Mouse (Mus musculus): ENCODE results near the gene Ly6g6c. TPM values are rescaled to one million over a fixed set of nuclear protein-coding genes. Genes with fewer than 3 reads are reported as not detected.

The Ly6g6c gene
- polyA plus RNA-seq, 1 experiment from 2014 or later: 181 TPM

DNA sequence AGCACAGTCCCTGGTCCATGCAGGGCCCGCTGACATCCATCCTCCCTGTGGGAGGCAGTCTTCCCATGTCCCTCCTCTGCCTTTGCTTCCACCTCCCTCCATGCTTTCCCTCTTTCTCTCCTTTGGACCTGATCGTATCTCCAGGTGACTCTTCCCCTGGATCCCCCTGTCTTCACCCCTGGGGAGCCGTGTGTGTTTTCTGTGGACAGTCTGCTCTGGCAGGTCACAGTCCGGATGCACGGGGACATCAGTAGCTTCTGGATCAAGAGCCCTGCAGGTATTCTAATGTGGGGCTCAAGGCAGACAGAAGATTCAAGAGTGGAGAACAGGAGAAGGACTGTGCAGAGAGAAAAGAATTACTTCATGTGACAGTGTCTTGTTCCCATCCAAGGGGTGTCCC lies 42.0 kb upstream of the Ly6g6c start:
- H3K4me3 ChIP-seq: no peak overlapping the region
- H3K4me1 ChIP-seq: peaks cover 32% of the 10 kb centered on the region
- H3K9me3 ChIP-seq: no peaks in the 10 kb centered on the region
- no peak overlapping the region for H3K4me2 ChIP-seq
- no peak overlapping the region for H3K9ac ChIP-seq
- H3K27ac ChIP-seq: no peak overlapping the region
- ATAC-seq (ENCODE audit: insufficient number of reproducible peaks, low FRiP score, low TSS enrichment, low read depth): no peak
- WGBS: 89% methylated on average over 5 of the region's 5 CpGs
- H3K27me3 ChIP-seq: no peaks in the 10 kb centered on the region
- no peaks in the 10 kb centered on the region for H3K36me3 ChIP-seq

DNA sequence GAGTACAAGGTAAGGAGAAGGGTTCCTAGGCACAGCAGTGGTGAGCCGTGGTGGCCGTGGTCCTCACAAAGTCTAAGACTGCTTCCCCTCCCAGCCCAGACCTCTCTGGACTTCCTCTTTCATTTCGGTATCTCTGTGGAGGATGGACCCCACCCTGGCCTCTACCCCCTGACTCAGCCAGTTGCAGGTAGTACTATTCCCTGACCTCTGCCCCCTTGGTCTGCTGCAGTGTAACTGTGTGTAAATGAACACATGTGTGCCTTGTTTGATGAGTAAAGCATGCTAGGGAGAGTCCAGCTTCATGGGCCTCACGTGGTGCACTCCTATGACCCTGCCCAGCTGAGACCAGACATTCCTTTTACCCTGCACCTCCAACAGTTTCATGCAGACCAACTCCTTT lies 41.4 kb upstream of the Ly6g6c start:
- Histone ChIP-seq H3K4me2 (no peak overlapping the region), H3K4me3 (no peak overlapping the region), H3K27ac (no peak overlapping the region), H3K27me3 (no peaks in the 10 kb centered on the region), H3K4me1 (peaks cover 35% of the 10 kb centered on the region), H3K9ac (no peak overlapping the region), H3K36me3 (no peaks in the 10 kb centered on the region), H3K9me3 (no peaks in the 10 kb centered on the region)
- 66% methylated on average over 4 of the region's 4 CpGs for WGBS
- no peak for ATAC-seq (ENCODE audit: insufficient number of reproducible peaks, low FRiP score, low TSS enrichment, low read depth)

DNA sequence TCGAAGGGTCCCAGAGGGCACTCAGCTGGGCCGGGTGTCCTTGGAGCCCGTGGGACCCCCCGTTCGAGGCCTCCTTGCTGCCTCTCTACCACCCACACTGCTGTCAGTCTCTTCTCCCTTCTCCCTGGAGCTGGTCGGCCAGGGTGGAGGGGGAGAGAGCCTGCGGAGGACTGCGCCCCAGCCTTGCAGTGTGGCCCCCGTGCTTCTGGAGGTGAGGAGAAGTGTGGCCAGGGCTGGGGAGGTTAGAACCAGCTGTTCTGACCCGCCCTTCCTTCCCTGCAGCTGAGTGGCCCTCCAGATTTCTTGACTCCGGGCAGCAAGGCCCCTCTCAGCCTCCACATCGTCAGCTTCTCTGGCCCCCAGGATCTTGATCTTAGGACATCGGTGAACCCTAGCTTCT lies 40.9 kb upstream of the Ly6g6c start:
- Histone ChIP-seq H3K9ac (no peak overlapping the region), H3K4me1 (peaks cover 35% of the 10 kb centered on the region), H3K9me3 (no peaks in the 10 kb centered on the region), H3K27me3 (no peaks in the 10 kb centered on the region), H3K27ac (no peak overlapping the region), H3K36me3 (no peaks in the 10 kb centered on the region), H3K4me2 (no peak overlapping the region), H3K4me3 (no peak overlapping the region)
- ATAC-seq (ENCODE audit: insufficient number of reproducible peaks, low FRiP score, low TSS enrichment, low read depth): no peak
- WGBS: 72% methylated on average over 12 of the region's 13 CpGs

DNA sequence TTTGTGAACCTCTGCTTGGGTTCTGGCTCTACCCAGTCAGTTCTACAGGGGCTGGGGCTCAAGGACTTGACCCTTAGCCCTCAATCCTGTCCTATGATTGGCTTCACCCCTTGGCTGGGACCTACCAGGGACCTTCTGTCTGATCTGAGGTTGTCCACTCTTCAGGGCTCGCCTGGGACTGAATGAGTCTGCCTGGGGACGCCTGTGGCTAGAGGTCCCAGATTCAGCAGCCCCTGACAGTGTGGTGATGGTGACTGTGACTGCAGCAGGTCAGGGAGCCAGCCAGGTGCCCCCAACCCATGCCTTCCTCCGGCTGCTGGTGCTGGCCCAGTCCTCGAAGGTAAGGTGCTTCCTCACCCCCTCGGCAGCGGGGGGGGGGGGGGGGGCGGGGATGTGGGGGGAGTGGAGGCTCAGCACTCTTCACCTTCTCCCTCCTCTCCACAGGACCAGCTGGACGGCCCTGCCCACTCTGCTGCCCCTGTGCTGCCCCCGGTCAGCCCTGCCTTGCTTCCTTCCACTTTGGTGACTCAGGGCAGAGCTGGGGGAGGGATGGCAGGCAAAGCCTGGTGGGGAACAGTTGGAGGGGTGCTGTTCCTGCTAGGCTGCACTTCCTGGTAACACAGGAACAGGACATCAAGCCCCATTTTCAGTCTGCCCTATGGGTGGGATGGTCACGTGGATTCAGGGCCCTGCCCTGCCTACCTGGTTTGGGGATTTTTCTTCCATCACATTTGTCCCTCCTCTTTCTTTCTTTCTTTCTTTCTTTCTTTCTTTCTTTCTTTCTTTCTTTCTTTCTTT lies 40.3 kb upstream of the Ly6g6c start:
- Histone ChIP-seq H3K27ac (no peak overlapping the region), H3K9ac (no peak overlapping the region), H3K4me2 (no peak overlapping the region), H3K27me3 (no peaks in the 10 kb centered on the region), H3K9me3 (no peaks in the 10 kb centered on the region), H3K36me3 (no peaks in the 10 kb centered on the region), H3K4me1 (peaks cover 37% of the 10 kb centered on the region), H3K4me3 (no peak overlapping the region)
- ATAC-seq (ENCODE audit: insufficient number of reproducible peaks, low FRiP score, low TSS enrichment, low read depth): no peak
- 64% methylated on average over 8 of the region's 10 CpGs for WGBS

DNA sequence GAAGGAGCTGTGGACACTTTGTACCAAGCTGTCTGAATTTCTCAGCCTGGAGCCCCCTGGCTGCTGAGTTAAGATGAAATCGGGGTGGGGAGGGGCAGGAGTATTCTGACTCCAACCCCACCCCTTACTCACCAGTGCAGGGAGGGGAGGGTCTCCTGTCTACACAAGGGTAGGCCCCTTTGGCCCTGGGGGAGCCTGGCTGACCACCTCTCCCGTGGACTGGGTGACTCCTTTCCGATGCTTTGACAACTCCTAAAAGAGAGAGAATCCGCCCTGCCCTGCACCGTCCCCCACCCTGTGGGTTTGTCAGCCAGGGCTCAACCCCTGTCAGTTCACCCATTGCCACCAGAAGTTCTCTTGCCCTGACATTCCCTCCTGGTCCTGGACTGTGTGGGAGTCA lies 39.0 kb upstream of the Ly6g6c start:
- Histone ChIP-seq H3K4me2 (peak overlapping the region; percentile 7; the same call in 1 of the 2 replicates), H3K4me1 (peaks cover 37% of the 10 kb centered on the region)
- WGBS: 74% methylated on average over 5 of the region's 5 CpGs

DNA sequence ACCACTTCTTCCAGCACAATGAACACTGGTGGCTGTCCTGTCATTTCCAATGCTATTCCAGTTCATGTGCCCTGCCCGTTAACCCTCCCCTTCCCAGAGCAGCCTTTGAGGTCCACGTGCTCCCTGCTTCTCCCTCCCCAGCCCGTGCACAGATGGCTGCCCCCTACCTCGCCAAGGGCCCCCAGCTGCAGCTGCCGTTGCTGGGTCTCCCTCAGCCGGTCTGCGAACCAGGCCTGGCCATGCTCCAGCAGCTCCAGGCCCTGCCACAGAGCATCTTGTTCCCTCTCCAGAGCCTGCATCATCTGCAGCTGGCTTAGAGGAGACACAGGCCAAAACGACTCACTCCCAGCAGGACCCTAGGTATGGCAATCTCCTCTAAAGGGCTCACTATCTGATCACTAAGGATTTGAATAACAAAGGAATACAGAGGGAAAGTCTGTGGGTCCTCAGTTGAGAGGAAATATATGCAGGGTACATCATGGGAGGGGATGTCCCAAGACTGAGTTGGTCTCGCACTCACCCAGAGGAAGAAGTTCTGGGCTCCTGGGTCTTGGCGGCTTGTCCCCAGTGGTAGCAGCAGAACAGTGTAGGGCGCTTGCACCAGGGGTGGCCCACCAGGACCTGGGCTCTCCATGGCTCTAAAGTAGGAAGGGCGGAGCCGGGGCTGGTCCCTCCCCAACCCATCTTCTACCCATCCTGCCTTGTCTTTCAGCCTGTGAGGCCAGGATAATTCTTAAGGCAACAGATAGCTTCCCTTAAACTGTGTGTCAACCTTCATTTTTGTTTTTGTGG lies 37.7 kb upstream of the Ly6g6c start, which contains the start of gene Sapcd1:
Gene Sapcd1 (minus strand): TSS at position 740 of the 792 bp plus-strand sequence.
- Histone ChIP-seq H3K4me2 (peak within 1 kb of the TSS; percentile 31; the same call in 1 of the 2 replicates), H3K9ac (no peak within 1 kb of the TSS; the same call in 1 of the 2 replicates), H3K4me3 (peak within 1 kb of the TSS; percentile 14), H3K27me3 (no peaks in the 10 kb centered on the region), H3K27ac (peak within 1 kb of the TSS; percentile 69), H3K4me1 (peaks cover 33% of the 10 kb centered on the region), H3K9me3 (no peaks in the 10 kb centered on the region), H3K36me3 (no peaks in the 10 kb centered on the region)
- peak; percentile 67; the same call in 1 of the 2 replicates for ATAC-seq (ENCODE audit: insufficient number of reproducible peaks, low FRiP score, low TSS enrichment, low read depth)
- 31% methylated on average over 13 of the region's 13 CpGs for WGBS

More for the DNA sequence above, 39.0 kb upstream of the Ly6g6c start:
- H3K4me3 ChIP-seq: no peak overlapping the region
- H3K9ac ChIP-seq: no peak overlapping the region
- H3K9me3 ChIP-seq: no peaks in the 10 kb centered on the region
- peak overlapping the region; percentile 57; the same call in 1 of the 2 replicates for H3K27ac ChIP-seq
- H3K36me3 ChIP-seq: no peaks in the 10 kb centered on the region
- no peaks in the 10 kb centered on the region for H3K27me3 ChIP-seq
- ATAC-seq (ENCODE audit: insufficient number of reproducible peaks, low FRiP score, low TSS enrichment, low read depth): no peak

DNA sequence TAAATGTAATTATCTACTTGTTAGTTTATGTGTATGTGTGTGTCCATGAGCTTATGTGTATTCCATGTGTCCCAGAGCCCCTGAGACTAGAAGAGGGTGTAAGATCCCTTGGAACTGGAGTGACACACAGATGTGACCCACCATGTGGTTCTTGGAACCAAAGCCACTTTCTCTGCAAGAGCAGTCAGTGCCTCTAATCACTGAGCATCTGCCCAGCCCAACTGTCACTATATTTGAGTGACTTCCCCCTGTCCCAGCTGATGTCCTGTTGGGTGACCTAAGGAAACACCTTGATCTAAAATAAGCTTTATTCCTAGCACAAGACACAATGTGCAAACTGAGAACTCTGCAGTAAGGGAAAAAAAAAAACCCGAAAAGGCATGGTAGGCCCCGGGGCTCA lies 36.9 kb upstream of the Ly6g6c start:
- H3K27me3 ChIP-seq: no peaks in the 10 kb centered on the region
- H3K4me2 ChIP-seq: no peak overlapping the region
- no peaks in the 10 kb centered on the region for H3K36me3 ChIP-seq
- ATAC-seq (ENCODE audit: insufficient number of reproducible peaks, low FRiP score, low TSS enrichment, low read depth): no peak
- WGBS: 84% methylated on average over 2 of the region's 2 CpGs
- no peak overlapping the region for H3K9ac ChIP-seq
- H3K27ac ChIP-seq: no peak overlapping the region
- peaks cover 33% of the 10 kb centered on the region for H3K4me1 ChIP-seq
- no peak overlapping the region for H3K4me3 ChIP-seq
- H3K9me3 ChIP-seq: no peaks in the 10 kb centered on the region

DNA sequence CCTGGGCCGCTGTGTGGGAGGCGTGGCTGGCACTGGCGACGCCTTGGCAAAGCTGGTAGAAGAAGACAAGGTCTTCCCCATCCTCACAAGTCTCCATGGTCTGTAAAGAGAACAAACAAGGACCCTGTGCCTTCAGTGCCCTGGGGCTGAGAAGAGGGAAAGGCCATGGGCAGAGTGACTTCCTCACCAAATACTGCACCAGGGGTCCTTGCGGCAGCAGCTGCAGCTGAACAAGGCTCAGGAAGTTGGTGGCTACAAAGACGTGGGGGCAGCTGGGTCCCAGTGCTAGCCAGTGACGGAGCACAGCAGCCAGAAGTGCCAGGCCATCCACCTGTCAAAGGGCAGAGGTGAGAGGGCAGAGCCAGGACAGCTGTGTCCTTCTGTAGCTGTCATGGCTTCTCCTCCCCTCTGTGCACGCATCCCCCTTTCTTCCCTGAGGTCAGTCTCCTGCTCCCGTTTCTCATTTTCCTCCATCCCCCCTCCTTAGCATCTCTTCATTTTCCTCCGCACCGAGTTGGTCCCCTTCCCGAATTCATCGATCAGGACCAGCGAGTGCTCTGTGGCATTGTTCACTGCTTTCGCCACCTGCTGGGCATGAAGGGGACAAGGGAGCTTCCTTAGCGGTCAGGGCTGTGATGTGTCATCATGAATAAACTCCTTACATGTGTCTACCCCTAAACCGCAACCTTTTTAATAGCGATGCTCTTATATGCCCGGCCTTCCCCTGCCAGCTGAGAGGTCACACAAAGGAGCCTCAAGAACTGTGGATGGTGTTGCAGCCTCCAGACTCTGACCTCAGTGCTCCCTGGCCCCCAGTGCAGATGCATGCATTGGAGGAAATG lies 35.3 kb upstream of the Ly6g6c start:
- Histone ChIP-seq H3K36me3 (no peaks in the 10 kb centered on the region), H3K4me2 (no peak overlapping the region), H3K27ac (no peak overlapping the region), H3K9me3 (no peaks in the 10 kb centered on the region), H3K27me3 (no peaks in the 10 kb centered on the region), H3K9ac (no peak overlapping the region), H3K4me3 (no peak overlapping the region), H3K4me1 (peaks cover 30% of the 10 kb centered on the region)
- ATAC-seq (ENCODE audit: insufficient number of reproducible peaks, low FRiP score, low TSS enrichment, low read depth): no peak
- 38% methylated on average over 19 of the region's 19 CpGs for WGBS

DNA sequence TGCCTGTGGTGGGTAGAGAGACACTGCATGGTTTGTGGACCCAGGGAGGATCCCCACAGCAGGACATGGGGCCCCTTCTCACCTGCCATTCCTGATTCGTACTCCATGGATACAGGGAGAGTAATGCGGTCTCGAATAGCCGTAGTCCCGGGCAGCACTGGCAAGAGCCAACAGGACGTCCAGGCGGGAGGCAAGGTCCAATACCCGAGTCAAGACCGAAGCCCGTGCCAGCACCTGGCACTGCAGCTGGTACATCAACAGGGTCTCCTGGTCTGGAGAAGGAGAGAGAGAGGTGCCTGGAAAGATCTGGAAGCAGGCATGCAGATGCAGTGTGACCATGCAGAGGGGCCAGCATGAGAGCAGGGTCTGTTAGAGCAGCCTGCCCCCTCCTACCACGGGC lies 33.9 kb upstream of the Ly6g6c start:
- Histone ChIP-seq H3K27ac (no peak overlapping the region), H3K9ac (no peak overlapping the region), H3K4me3 (no peak overlapping the region), H3K4me2 (no peak overlapping the region), H3K4me1 (peaks cover 19% of the 10 kb centered on the region), H3K36me3 (no peaks in the 10 kb centered on the region), H3K9me3 (no peaks in the 10 kb centered on the region), H3K27me3 (no peaks in the 10 kb centered on the region)
- ATAC-seq (ENCODE audit: insufficient number of reproducible peaks, low FRiP score, low TSS enrichment, low read depth): no peak
- 89% methylated on average over 11 of the region's 11 CpGs for WGBS

DNA sequence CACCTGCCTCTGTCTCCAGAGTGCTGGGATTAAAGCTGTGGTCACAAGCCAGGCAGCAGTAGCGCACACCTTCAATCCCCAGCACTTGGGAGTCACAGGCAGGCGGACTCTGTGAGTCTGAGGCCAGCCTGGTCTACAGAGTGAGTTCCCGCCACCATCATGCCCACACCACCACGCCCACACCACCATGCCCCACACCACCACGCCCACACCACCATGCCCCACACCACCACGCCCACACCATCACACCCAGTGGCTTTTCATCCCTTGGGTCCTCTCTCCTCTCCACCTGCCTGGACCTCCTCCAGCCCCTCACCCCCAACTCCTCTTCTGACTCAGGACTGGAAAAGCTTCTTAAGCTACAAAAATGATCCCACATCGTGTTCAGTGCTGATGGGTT lies 33.3 kb upstream of the Ly6g6c start:
- Histone ChIP-seq H3K4me1 (peaks cover 14% of the 10 kb centered on the region), H3K27me3 (no peaks in the 10 kb centered on the region), H3K9me3 (no peaks in the 10 kb centered on the region), H3K27ac (no peak overlapping the region), H3K9ac (no peak overlapping the region), H3K4me2 (no peak overlapping the region), H3K36me3 (no peaks in the 10 kb centered on the region), H3K4me3 (no peak overlapping the region)
- WGBS: 81% methylated on average over 7 of the region's 7 CpGs
- no peak for ATAC-seq (ENCODE audit: insufficient number of reproducible peaks, low FRiP score, low TSS enrichment, low read depth)

DNA sequence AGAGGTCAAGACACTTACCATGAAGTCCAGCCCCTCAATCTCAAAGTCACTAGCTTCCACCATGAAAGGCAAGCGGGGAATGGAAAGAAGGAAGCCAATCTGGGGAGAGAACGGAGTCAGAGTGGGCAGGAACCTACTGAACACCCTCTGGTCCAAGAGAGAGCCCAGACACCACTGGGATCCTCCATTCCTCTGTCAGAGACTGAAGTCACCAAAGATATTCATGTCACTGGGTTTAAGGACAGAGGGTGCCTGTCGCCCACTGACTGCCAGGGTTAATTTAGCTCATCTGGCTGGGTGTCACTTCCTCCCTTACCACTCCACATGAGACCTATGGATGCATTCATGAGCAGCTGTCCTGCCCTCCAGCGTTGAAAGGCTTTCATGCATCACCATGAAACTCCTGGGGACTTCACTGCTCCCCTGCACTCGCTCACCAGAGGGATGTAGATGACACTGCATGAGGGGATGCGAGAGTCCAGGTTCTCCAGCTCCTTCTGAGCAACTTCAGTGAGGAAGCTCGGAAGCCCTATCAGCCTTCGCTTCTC lies 32.8 kb upstream of the Ly6g6c start:
- WGBS: 65% methylated on average over 8 of the region's 8 CpGs
- H3K4me2 ChIP-seq: no peak overlapping the region
- H3K9ac ChIP-seq: no peak overlapping the region
- no peak overlapping the region for H3K4me3 ChIP-seq
- H3K4me1 ChIP-seq: peaks cover 11% of the 10 kb centered on the region
- no peaks in the 10 kb centered on the region for H3K9me3 ChIP-seq
- no peak for ATAC-seq (ENCODE audit: insufficient number of reproducible peaks, low FRiP score, low TSS enrichment, low read depth)
- no peaks in the 10 kb centered on the region for H3K27me3 ChIP-seq
- H3K27ac ChIP-seq: no peak overlapping the region
- H3K36me3 ChIP-seq: no peaks in the 10 kb centered on the region
